ENCODE assay signal across 18 mouse cellular contexts in the genomic region with DNA sequence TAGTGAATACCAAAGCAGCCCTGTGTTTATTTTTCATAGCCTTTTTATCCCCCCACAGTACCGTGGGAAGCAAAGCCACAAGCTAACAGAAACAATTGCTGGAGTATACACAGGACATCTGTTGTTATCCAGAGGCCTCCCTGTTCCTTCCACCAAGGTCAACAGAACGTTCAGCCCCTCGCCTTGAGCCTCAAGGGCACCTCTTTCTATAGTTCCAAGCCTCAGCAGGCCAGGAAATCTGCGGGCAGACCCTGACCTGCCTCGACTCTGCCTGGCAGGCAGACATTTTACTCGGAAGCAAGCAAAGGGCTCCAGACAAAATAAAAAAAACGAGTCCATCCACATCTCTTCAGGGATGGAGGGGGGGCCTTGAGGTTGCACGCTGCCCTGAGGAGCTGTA.
DNase-seq lines count a peak whose midpoint lies in the region; ATAC-seq and TF ChIP-seq lines count a peak whose summit lies in the region.
"Had no signal": no experiment of that assay in that cellular context is flagged by ENCODE, and none has a peak within 500 bp of the region (broad histone marks: within the 10 kb centered on the region; RNA-seq: fewer than 3 reads in every experiment).

No protein-coding gene starts in this region.

- peak; percentile 53 for ATAC-seq in intestine, embryonic 16.5 days
- no peak for ATAC-seq in intestine, postnatal 0 days
- ATAC-seq: forebrain, postnatal 0 days; midbrain, embryonic 13.5 days had no signal

- TF ChIP-seq POLR2A in brain, embryonic 14.5 days (IDR thresholded peaks at IDR 0.05; ENCODE audit: borderline replicate concordance, extremely low read depth, insufficient read depth, insufficient read length, poor library complexity, severe bottlenecking), result no peak

- 36% methylated on average over 8 of the region's 8 CpGs for WGBS in intestine, embryonic 16.5 days
- 31% methylated on average over 8 of the region's 8 CpGs for WGBS in intestine, postnatal 0 days

- H3K9me3 ChIP-seq in intestine, embryonic 16.5 days (ENCODE audit: control insufficient read depth, low read length), result no peaks in the 10 kb centered on the region
- no peaks in the 10 kb centered on the region for H3K9me3 ChIP-seq in intestine, postnatal 0 days (ENCODE audit: control insufficient read depth)
- H3K9me3 ChIP-seq: embryonic facial prominence, embryonic 13.5 days had no signal

- H3K27ac ChIP-seq in intestine, embryonic 16.5 days (ENCODE audit: low read length), result 0 out of 2 replicates have a peak overlapping the region, but pooled peaks have one; percentile 9
- H3K27ac ChIP-seq in intestine, postnatal 0 days (ENCODE audit: low read depth, low read length), result no peak overlapping the region
- H3K27ac ChIP-seq: embryonic facial prominence, embryonic 13.5 days; limb, embryonic 13.5 days; midbrain, embryonic 13.5 days had no signal

- no peaks in the 10 kb centered on the region for H3K27me3 ChIP-seq in intestine, embryonic 16.5 days (replicated peaks; ENCODE audit: control insufficient read depth, insufficient read depth, low read length)
- H3K27me3 ChIP-seq in intestine, postnatal 0 days (replicated peaks; ENCODE audit: control insufficient read depth, insufficient read depth, low read length), result no peaks in the 10 kb centered on the region
- H3K27me3 ChIP-seq: embryonic facial prominence, embryonic 13.5 days; limb, embryonic 13.5 days; midbrain, embryonic 13.5 days had no signal

- no peak overlapping the region for H3K9ac ChIP-seq in intestine, embryonic 16.5 days (ENCODE audit: low read depth, low read length)
- H3K9ac ChIP-seq in intestine, postnatal 0 days (ENCODE audit: low read depth, low read length), result no peak overlapping the region
- H3K9ac ChIP-seq: embryonic facial prominence, embryonic 13.5 days; forebrain, postnatal 0 days; limb, embryonic 13.5 days; midbrain, embryonic 13.5 days had no signal

- DNase-seq in adrenal gland, adult (ENCODE audit: inconsistent age in 2 of 2, low spot score in 1 of 2), result peak; percentile 72 to 83
- DNase-seq in adrenal gland, postnatal 10 days, result no peak
- DNase-seq in brain, embryonic 14.5 days (ENCODE audit: low read depth), result peak; percentile 16
- peak; percentile 28 for DNase-seq in lung, postnatal 36 days
- no peak for DNase-seq in gastrocnemius, postnatal 10 days
- DNase-seq in spleen, postnatal 10 days (ENCODE audit: low spot score in 2 of 2), result no peak
- DNase-seq: cerebellum, postnatal 36 days; forebrain, postnatal 0 days; gastrocnemius, postnatal 14 days; kidney, adult 8-10 months; kidney, postnatal 4 days; right cerebral cortex, postnatal 14 days; thymus, postnatal 25 days had no signal

- no peak overlapping the region for H3K4me3 ChIP-seq in intestine, embryonic 16.5 days (ENCODE audit: low read length)
- no peak overlapping the region for H3K4me3 ChIP-seq in intestine, postnatal 0 days (ENCODE audit: low read depth, low read length)
- H3K4me3 ChIP-seq: embryonic facial prominence, embryonic 13.5 days; limb, embryonic 13.5 days; midbrain, embryonic 13.5 days had no signal

- no peaks in the 10 kb centered on the region for H3K36me3 ChIP-seq in intestine, embryonic 16.5 days (ENCODE audit: control insufficient read depth, insufficient read depth, low read length)
- H3K36me3 ChIP-seq in intestine, postnatal 0 days (ENCODE audit: control insufficient read depth, insufficient read depth), result no peaks in the 10 kb centered on the region
- H3K36me3 ChIP-seq: embryonic facial prominence, embryonic 13.5 days; limb, embryonic 13.5 days; midbrain, embryonic 13.5 days had no signal

- TF ChIP-seq CTCF in intestine, postnatal 0 days (IDR thresholded peaks at IDR 0.05; ENCODE audit: low read depth), result no peak
- no peak for TF ChIP-seq CTCF in brain, embryonic 14.5 days (IDR thresholded peaks at IDR 0.05; ENCODE audit: borderline replicate concordance, extremely low read depth, insufficient read depth, insufficient read length)

- no peak overlapping the region for H3K4me2 ChIP-seq in intestine, embryonic 16.5 days (ENCODE audit: low read depth, low read length)
- H3K4me2 ChIP-seq in intestine, postnatal 0 days (replicated peaks; ENCODE audit: low read depth), result no peak overlapping the region
- H3K4me2 ChIP-seq: embryonic facial prominence, embryonic 13.5 days; limb, embryonic 13.5 days; midbrain, embryonic 13.5 days had no signal

- H3K4me1 ChIP-seq in intestine, embryonic 16.5 days (ENCODE audit: control insufficient read depth, insufficient read depth, low read length), result peaks cover 3% of the 10 kb centered on the region; the same call in 1 of the 2 replicates
- H3K4me1 ChIP-seq in intestine, postnatal 0 days (replicated peaks; ENCODE audit: control insufficient read depth, insufficient read depth, low read length), result no peaks in the 10 kb centered on the region
- H3K4me1 ChIP-seq: limb, embryonic 13.5 days had no signal

Comparison
In these comparisons a context has a peak if more than half of its experiments do, and no peak if none do; other contexts are left out.
1. DNase-seq: peak in adrenal gland, adult (2 of 2), brain, embryonic 14.5 days (single experiment) and lung, postnatal 36 days (single experiment); none in adrenal gland, postnatal 10 days (single experiment), gastrocnemius, postnatal 10 days (single experiment) and spleen, postnatal 10 days (0 of 2).